Mouse (Mus musculus): ENCODE data around the gene Smyd4.

Gene Smyd4

GRCm38 (mm10) chr11:75415994-75416393 is 67.8 kb downstream of the Smyd4 start:
- no peak for DNase-seq (ENCODE audit: low read depth, low spot score)

- DNase-seq (ENCODE audit: low read depth, low spot score): no peak
Measured at GRCm38 (mm10) chr11:75420037-75420436, 71.8 kb downstream of the Smyd4 start.

- no peak for DNase-seq (ENCODE audit: low read depth, low spot score)
Measured at GRCm38 (mm10) chr11:75420810-75421374, 72.7 kb downstream of the Smyd4 start.

- DNase-seq (ENCODE audit: low read depth, low spot score): no peak
Measured at GRCm38 (mm10) chr11:75421375-75422012, 73.3 kb downstream of the Smyd4 start.

- DNase-seq (ENCODE audit: low read depth, low spot score): no peak
Measured at GRCm38 (mm10) chr11:75422013-75422792, 74.0 kb downstream of the Smyd4 start, which contains the start of gene Serpinf1. TSS of gene Serpinf1 (minus strand) at chr11:75422701.

GRCm38 (mm10) chr11:75423091-75423490 is 74.9 kb downstream of the Smyd4 start:
- no peak for DNase-seq (ENCODE audit: low read depth, low spot score)

- no peak for DNase-seq (ENCODE audit: low read depth, low spot score)
Measured at GRCm38 (mm10) chr11:75424033-75424432, 75.8 kb downstream of the Smyd4 start.

GRCm38 (mm10) chr11:75424459-75424858 is 76.2 kb downstream of the Smyd4 start:
- no peak for DNase-seq (ENCODE audit: low read depth, low spot score)

- no peak for DNase-seq (ENCODE audit: low read depth, low spot score)
Measured at GRCm38 (mm10) chr11:75429019-75429705, 80.9 kb downstream of the Smyd4 start.

- no peak for DNase-seq (ENCODE audit: low read depth, low spot score)
Measured at GRCm38 (mm10) chr11:75431307-75431706, 83.1 kb downstream of the Smyd4 start.

- DNase-seq (ENCODE audit: low read depth, low spot score): no peak
Measured at GRCm38 (mm10) chr11:75434138-75434537, 85.9 kb downstream of the Smyd4 start.

- no peak for DNase-seq (ENCODE audit: low read depth, low spot score)
Measured at GRCm38 (mm10) chr11:75438194-75438593, 90.0 kb downstream of the Smyd4 start.

GRCm38 (mm10) chr11:75438804-75439203 is 90.6 kb downstream of the Smyd4 start:
- no peak for DNase-seq (ENCODE audit: low read depth, low spot score)

GRCm38 (mm10) chr11:75439363-75439762 is 91.1 kb downstream of the Smyd4 start, which contains the start of gene Serpinf2:
TSS of gene Serpinf2 (minus strand) at chr11:75439591.
- no peak for DNase-seq (ENCODE audit: low read depth, low spot score)

- DNase-seq (ENCODE audit: low read depth, low spot score): no peak
Measured at GRCm38 (mm10) chr11:75439951-75440350, 91.7 kb downstream of the Smyd4 start.

GRCm38 (mm10) chr11:75441034-75441433 is 92.8 kb downstream of the Smyd4 start:
- no peak for DNase-seq (ENCODE audit: low read depth, low spot score)

- DNase-seq (ENCODE audit: low read depth, low spot score): no peak
Measured at GRCm38 (mm10) chr11:75441601-75442000, 93.4 kb downstream of the Smyd4 start.

GRCm38 (mm10) chr11:75443711-75444110 is 95.5 kb downstream of the Smyd4 start:
- no peak for DNase-seq (ENCODE audit: low read depth, low spot score)

GRCm38 (mm10) chr11:75448575-75448974 is 100.3 kb downstream of the Smyd4 start:
- no peak for DNase-seq (ENCODE audit: low read depth, low spot score)

- no peak for DNase-seq (ENCODE audit: low read depth, low spot score)
Measured at GRCm38 (mm10) chr11:75449695-75450094, 101.5 kb downstream of the Smyd4 start.

GRCm38 (mm10) chr11:75450304-75450908 is 102.2 kb downstream of the Smyd4 start:
- no peak for DNase-seq (ENCODE audit: low read depth, low spot score)

- no peak for DNase-seq (ENCODE audit: low read depth, low spot score)
Measured at GRCm38 (mm10) chr11:75450936-75451335, 102.7 kb downstream of the Smyd4 start.

Measured in retina, postnatal 7 days (tissue).